Mouse (Mus musculus) testis, postnatal 14 days (tissue): ENCODE measurements at regions not wholly inside any gene's neighbourhood (a gene's known extent, or its start where the extent isn't known, plus 50 kb on each side); places are given as distances from the start of the nearest gene placed in this dataset.

Experiments
- DNase-seq: peaks from one replicate; pipeline ENCODE4 v3.0.0; 2021; ENCODE audit warnings: low spot score

- DNase-seq = no peak
Measured at GRCm38 (mm10) chr14:67181586-67181985, 1172.6 kb upstream of the Gulo start.

DNA sequence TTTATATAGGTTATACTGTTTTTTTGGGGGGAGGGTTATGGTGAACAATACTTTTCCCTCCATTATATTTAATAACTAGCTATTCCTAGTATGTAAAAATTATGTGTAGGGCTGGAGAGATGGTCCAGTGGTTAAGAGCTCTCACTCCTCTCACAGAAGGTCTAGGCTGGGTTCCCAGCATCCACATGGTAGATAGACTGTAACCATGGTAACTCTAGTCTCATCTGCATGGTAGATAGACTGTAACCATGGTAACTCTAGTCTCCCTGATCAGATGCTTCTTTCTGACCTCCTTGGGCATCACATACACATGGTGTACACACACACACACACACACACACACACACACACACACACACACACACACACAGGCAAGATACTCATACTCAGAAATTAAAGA, 1170.5 kb upstream of the Gulo start:
- no peak for DNase-seq

DNA sequence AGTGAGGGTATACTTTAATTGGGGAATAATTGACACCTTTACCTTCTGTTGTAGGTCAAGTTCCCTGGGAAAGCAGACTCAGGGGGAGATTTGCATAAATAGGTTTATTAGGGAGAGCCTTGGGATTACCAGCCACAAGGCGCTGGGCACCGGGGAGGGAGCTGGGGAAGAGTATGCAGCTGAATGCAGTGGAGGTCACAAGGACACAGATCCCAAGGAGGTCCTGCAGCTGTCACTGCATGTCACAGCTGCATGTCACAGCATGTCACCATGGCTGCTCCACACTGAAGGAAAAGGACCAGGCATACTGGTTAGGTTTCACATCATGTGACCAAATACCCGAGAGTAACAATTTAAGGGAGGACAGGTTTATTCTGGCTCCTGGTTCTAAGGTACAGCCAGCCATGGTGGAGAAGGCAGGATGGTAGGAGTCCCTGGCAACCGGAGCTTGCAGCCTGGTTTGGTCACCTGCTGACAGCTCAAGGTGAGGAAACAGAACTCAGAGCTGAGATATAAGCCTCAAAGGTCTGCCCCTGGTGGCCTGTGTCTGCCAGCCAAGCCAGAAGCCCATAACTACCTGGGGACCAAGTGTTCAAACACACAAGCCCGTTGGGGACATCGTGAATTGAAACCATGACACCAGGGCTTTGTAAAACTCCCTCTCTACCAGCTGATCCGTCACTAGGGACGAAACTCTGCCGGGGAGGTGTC, 1169.5 kb upstream of the Gulo start:
- DNase-seq = no peak

- no peak for DNase-seq
Measured at GRCm38 (mm10) chr14:67176672-67177071, 1167.7 kb upstream of the Gulo start.

DNA sequence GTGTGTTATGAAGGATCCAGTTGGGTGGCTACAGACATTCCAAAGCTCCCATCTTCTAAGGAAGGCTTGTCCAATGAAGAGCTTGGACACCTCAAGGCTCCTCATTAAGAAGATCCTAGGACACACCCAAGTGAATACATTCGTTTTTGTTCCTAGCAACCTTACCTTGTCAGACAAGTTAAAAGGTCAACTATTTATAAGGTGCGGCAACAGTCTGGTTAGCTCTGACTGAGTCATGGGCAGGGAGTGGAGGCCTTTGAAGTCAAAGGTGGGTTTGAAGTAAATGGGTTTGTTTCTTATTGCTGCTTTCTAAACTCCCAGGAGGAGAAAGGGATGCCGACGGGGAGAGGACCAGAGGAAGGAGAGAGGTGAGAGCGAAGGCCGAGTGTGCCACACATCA, 1167.1 kb upstream of the Gulo start:
- DNase-seq = no peak

- no peak for DNase-seq
Measured at GRCm38 (mm10) chr14:67174929-67175328, 1165.9 kb upstream of the Gulo start.

DNA sequence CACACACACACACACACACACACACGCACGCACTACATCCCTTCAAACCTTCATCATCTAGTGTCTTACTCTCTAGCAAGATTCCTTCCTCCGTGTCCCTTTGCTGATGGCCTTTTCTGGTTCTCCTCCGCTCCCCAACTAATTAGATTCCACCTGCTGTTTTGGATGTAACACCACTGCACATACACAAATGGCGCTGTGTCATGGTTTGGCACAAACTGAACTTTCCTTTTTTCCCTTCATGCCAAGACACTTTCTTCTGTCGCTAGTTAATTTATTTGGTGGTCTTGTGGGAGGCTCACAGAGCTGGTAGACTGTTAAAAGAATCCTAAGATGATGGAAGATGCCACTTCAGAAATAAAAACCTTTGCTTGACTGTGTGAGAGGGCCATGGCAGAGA, 1161.8 kb upstream of the Gulo start:
- no peak for DNase-seq

DNA sequence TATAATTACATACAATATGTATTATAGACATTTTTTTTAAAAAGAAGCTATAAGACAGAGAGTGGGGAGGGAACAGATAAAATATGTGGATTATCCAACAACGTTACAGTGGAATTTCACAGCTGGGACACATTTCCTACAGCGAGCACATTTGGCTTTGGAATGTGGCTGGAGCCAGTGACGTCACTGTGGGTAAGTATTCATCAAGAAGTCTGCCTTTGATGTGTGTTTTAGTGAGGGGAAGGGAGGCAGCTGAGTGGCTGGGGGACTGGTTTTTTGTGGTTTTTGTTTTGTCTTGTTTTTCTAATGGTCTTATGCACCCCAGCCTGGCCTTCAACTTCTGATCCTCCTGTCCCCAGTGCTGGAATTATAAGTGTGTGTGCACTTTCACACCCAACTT, 1161.2 kb upstream of the Gulo start:
- DNase-seq = no peak

DNA sequence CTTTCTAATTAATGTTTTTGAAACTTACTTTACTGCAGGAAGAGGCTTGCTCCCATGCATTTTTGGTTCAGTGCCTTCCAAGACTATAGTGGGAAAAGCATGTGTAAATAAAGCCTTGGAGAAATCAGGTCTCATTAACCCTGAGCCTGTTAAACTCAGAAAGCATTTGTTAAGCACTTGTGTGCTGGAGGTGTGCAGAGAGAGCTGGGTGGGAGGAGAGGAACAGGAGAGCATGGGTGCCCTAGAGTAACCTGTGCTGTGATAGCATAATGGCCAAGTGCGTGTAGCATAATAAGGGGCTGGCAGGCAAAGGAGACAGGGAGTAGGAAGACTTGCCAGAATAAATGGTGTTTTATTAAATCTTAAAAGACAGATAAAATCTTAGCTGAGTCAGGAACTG, 1160.2 kb upstream of the Gulo start:
- DNase-seq = no peak

DNA sequence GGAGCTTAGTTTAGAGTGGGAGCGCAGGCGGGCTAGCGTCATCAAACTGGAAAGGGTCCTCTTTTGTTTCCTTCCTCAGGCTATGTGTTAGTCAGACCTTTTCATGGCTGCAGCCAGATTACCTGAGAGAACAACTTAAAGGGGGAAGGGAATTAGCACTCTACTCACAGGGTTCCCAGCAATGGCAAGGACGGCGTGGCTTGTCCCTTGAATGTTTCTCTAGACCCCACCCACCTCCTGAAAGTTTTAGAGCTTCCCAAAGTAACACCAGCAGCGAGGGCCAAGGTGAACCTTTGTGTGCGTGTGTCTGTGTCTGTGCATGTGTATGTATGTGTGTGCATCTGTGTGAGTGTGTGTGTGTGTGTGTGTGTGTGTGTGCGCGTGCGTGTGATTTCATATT, 1151.0 kb upstream of the Gulo start:
- DNase-seq = no peak

DNA sequence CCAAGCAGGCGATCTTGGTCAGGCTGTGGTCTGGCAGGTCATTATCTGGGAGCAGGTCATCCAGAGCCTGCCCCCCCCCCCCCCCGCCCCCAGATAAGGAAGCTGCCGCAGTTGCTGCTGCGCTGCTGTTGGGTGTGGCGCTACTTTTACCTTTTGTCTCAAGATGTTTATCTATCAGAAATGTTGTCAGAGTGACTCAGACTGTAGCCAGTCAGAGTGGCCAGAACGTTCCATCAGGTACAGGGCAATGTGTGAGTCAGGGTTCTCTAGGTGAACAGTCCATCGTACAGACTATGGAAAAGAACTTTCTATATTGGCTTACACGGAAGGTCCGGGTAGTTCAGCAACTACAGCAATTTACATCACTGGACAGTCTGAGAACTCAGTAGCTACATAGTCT, 1149.9 kb upstream of the Gulo start:
- no peak for DNase-seq

DNA sequence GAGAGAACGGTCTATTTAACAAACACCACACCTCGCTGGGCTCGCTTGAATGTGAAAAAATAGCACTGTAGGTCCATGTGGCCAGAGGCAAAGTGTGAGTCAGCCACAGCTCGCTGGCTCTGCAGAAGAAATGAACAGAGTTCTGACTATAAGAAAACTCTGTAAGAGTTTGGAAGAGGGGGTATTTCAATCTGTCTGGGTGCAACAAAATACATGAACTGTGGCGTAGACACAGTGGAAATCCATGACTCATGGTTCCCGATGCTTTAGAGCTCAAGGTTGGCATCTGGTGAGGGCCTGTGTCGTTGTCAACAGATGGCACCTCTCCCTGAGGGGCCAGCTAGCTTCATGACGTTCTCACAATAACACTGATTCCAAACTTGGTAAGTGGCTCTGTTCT, 1147.4 kb upstream of the Gulo start:
- no peak for DNase-seq

DNA sequence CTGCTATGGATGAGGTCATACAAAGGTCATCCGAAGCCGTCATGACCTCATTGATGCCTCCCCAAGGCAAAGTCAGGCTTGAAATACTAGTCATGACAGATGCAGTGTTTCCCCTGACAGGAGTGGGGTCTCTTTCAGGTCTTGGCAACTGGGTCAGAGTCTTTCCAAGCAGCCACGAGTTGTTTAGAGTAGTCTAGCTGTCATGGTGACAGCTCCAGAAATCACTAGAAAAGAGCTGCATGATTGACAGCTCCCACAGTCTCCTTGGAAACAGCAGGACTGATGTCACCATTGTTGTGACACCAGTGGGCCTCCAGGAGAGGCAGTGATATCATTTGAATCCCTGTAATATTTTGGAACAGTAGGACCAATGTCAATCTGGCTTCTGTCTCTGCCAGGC, 1144.6 kb upstream of the Gulo start:
- DNase-seq = no peak

- DNase-seq = no peak
Measured at GRCm38 (mm10) chr14:67149961-67150471, 1141.0 kb upstream of the Gulo start.

DNA sequence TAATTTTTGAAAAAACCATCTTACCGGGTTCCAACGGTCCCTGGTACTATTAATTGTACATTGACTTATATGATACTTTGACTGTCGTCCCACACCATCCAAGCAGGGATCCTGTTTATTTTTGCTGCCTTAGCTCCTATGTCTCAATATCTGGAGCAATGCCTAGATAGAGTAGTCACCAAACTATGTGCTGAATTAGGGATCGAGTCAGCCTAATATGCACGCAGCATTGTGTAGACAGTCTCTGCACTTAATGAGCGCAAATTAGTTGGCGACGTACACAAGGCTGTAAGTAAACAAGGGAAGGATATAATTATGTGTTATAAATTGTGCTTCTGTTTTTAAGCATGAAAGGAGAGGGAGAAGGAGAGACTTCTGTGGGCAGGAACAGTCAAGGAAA, 1140.1 kb upstream of the Gulo start:
- DNase-seq = no peak

DNA sequence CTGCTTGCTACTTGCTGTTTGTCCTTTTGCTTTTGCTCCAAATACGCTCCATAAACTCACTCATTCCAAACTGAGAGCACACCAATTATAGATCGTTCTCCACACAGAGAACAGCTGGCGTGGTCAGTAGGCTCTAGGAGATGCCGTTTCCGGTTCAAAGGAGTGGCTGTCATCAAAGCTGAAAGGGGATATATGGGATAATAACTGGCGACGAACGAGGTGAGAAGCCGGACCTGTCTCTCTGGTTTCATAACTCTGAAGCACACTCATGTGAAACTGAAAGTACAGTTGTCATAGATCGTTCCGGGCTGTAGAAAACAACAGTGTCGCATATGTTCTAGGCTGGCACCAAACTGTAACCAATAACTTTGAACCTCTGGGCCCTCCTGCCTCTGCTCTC, 1137.6 kb upstream of the Gulo start:
- DNase-seq = no peak

GRCm38 (mm10) chr14:67145046-67145445, 1136.0 kb upstream of the Gulo start:
- DNase-seq = no peak

- no peak for DNase-seq
Measured at GRCm38 (mm10) chr14:67144461-67144985, 1135.5 kb upstream of the Gulo start.

GRCm38 (mm10) chr14:67143826-67144225, 1134.8 kb upstream of the Gulo start:
- DNase-seq = no peak

DNA sequence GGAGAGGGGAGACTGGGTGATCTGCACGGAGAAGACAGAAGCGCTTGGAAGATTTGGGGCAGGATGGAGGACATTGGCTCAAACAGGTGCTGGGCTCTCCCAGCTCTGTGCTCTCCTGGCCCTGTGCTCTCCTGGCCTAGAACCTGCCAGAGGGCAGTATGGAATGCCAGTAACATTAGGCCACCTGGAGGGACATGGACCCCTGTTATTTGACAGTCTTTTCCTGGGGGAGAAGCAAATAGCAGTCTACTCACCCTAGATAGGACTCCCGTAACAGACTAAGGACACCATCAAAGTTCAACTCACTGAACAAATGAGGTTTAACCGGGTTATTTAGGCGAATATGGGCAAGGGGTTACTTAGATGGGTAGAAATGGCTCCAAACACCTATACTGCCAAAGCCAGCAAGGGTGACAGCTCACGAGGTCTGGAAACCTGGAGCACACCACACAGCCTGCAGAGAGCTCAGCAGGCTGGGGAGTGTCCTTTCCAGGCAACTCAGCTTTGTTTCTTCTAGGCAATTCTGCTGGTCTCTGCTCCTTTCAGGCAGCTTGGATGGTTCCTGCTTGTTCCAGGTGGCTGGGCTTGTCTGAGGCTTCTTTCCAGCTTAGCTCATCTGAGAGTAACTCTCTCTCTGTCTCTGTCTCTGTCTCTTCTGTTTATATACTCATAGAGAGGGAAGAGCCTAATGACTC, 1133.7 kb upstream of the Gulo start:
- no peak for DNase-seq

DNA sequence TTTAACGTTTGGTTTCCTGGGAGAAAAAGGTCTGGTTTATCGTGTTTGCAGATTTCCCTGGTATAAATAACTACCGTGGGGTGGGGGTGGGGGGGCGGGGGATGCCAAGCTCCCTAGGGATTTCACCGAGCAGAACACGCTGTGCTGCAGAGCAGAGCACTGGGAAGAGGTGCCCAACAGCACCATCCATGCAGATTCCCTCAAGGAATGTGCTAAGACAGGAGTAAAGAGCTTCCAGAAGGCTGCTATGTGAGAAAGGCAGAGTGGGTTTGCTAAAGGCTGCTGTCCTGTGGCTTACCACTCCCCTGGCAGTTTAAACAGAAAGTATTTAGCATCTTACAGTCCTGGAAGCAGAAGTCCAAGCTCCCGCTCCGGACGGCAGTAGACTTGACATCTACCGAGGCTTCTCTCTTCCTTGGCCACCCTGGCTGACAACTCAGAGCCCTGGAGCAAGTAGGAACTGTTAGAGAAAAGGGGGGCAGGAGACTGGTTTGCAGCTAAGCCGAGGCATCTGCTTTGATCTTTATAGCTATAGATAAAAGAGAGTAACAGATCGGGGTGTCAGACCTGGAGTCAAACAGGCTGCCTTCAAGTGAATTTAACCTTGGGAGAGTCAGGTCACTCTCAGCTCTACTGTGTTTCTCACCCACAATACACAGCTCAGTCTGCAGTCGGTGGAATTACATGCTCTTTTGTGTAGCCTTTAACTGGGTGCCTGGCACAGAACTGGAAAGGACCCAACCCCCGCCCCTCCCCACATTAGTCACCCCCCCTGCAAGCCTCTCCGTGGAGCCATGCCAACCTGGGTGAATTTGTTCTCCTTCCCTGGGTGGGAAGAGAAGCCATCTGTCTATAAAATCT, 1132.8 kb upstream of the Gulo start:
- no peak for DNase-seq

- no peak for DNase-seq
Measured at GRCm38 (mm10) chr14:67141151-67141550, 1132.1 kb upstream of the Gulo start.

GRCm38 (mm10) chr14:67139674-67140073, 1130.7 kb upstream of the Gulo start:
- no peak for DNase-seq
